8 mouse cellular contexts compared by ENCODE assay signal in genomic region chr10:122051831-122052230, GRCm38 (mm10). TPM values are rescaled to one million over a fixed set of nuclear protein-coding genes. Genes with fewer than 3 reads are reported as not detected.
DNase-seq lines count a peak whose midpoint lies in the region; ATAC-seq lines count a peak whose summit lies in the region.

No protein-coding gene starts in this region.

- peak; percentile 92 for DNase-seq in kidney, adult 18-20 months
- DNase-seq in adrenal gland, postnatal 4 days (ENCODE audit: low spot score in 2 of 2), result peak; percentile 71 to 78
- peak; percentile 79 for DNase-seq in hindlimb bud, embryonic 11.5 days (ENCODE audit: extremely low spot score, low read depth, low spot score)
- peak; percentile 89 for DNase-seq in limb, embryonic 10.5 days (ENCODE audit: low spot score)
- peak; percentile 92 for DNase-seq in ovary, postnatal 14 days (ENCODE audit: low spot score)
- peak; percentile 53 to 84 for DNase-seq in thymus, postnatal 10 days (ENCODE audit: low spot score in 2 of 2)

- 33% methylated on average over 6 of the region's 6 CpGs for whole genome bisulfite sequencing in kidney, embryonic 16.5 days
- WGBS in limb, embryonic 10.5 days, result 38% methylated on average over 6 of the region's 6 CpGs

- no peak for ATAC-seq in kidney, embryonic 16.5 days (ENCODE audit: low FRiP score, low TSS enrichment)
- peak; percentile 87 for ATAC-seq in erythroblast, adult 5-6 weeks (replicated peaks; ENCODE audit: low FRiP score, poor library complexity, severe bottlenecking)

- no peak overlapping the region for H3K4me3 ChIP-seq in kidney, embryonic 16.5 days (ENCODE audit: low read length)
- no peak overlapping the region for H3K4me3 ChIP-seq in limb, embryonic 10.5 days

- H3K9me3 ChIP-seq in kidney, embryonic 16.5 days (ENCODE audit: low read length), result no peaks in the 10 kb centered on the region
- H3K9me3 ChIP-seq in limb, embryonic 10.5 days (replicated peaks), result no peaks in the 10 kb centered on the region

- H3K27me3 ChIP-seq in kidney, embryonic 16.5 days (ENCODE audit: insufficient read depth, low read length), result 0 out of 2 replicates have a peak, but pooled peaks cover 3% of the 10 kb centered on the region
- no peaks in the 10 kb centered on the region for H3K27me3 ChIP-seq in limb, embryonic 10.5 days (ENCODE audit: low read depth, poor library complexity, severe bottlenecking)

- H3K9ac ChIP-seq in kidney, embryonic 16.5 days (replicated peaks; ENCODE audit: low read length), result no peak overlapping the region

- H3K4me1 ChIP-seq in kidney, embryonic 16.5 days (ENCODE audit: insufficient read depth, low read length), result no peaks in the 10 kb centered on the region
- H3K4me1 ChIP-seq in limb, embryonic 10.5 days, result peaks cover 4% of the 10 kb centered on the region; the same call in 1 of the 2 replicates

- H3K4me2 ChIP-seq in kidney, embryonic 16.5 days (replicated peaks; ENCODE audit: low read depth, low read length), result no peak overlapping the region

- H3K27ac ChIP-seq in kidney, embryonic 16.5 days (ENCODE audit: low read length), result no peak overlapping the region
- H3K27ac ChIP-seq in limb, embryonic 10.5 days, result no peak overlapping the region

- no peaks in the 10 kb centered on the region for H3K36me3 ChIP-seq in kidney, embryonic 16.5 days (ENCODE audit: insufficient read depth, low read length)
- no peaks in the 10 kb centered on the region for H3K36me3 ChIP-seq in limb, embryonic 10.5 days

RNA-seq across cellular contexts. Expression of gene Srgap1, which starts 4.7 kb away (rescaled TPM):
- polyA plus RNA-seq in kidney, embryonic 16.5 days (2015; fragmentation: Nextera tagmentation; extraction: Ambion mirVana), result 12.4 and 16.2 TPM in 2 replicates
- 10 to 100 TPM in 1 of 2 experiments, 1 to 10 TPM in 1; 8.5 to 13.5 TPM for total RNA-seq in adrenal gland, postnatal 4 days (2021)
- total RNA-seq in erythroblast, adult 5-6 weeks (2015; ENCODE audit: low replicate concordance), result not detected in 2 replicates
- not detected in 2 replicates for total RNA-seq in erythroblast, adult 5-6 weeks (2017; ENCODE audit: low replicate concordance)
- 5.4 and 6.6 TPM in 2 replicates for polyA plus RNA-seq in limb, embryonic 10.5 days (2016; fragmentation: Nextera tagmentation; extraction: Ambion mirVana)

RNA-seq across cellular contexts. Expression of gene Rxylt1, which starts 45.3 kb away (rescaled TPM):
- polyA plus RNA-seq in kidney, embryonic 16.5 days (2015; fragmentation: Nextera tagmentation; extraction: Ambion mirVana), result 51.5 and 53.3 TPM in 2 replicates
- total RNA-seq in adrenal gland, postnatal 4 days (2021), result 10 to 100 TPM; 61.2 to 63.4 TPM
- 6.9 and 9.8 TPM in 2 replicates for total RNA-seq in erythroblast, adult 5-6 weeks (2015; ENCODE audit: low replicate concordance)
- total RNA-seq in erythroblast, adult 5-6 weeks (2017; ENCODE audit: low replicate concordance), result 0.84 and 1.4 TPM in 2 replicates
- 36.6 and 36.8 TPM in 2 replicates for polyA plus RNA-seq in limb, embryonic 10.5 days (2016; fragmentation: Nextera tagmentation; extraction: Ambion mirVana)

Comparison
In these comparisons a context has a peak if more than half of its experiments do, and no peak if none do; other contexts are left out.
1. RNA of gene Srgap1, which starts 4.7 kb away (total RNA-seq): 8.5 to 13.5 TPM in adrenal gland, postnatal 4 days; not detected in erythroblast, adult 5-6 weeks; every median in the first group is over 4 times any median in the second.
2. RNA of gene Rxylt1, which starts 45.3 kb away (total RNA-seq): 61.2 to 63.4 TPM in adrenal gland, postnatal 4 days; 0.84 to 9.8 TPM in erythroblast, adult 5-6 weeks; every median in the first group is over 4 times any median in the second.
3. Peak in every context shown above with its lines, with median percentiles within 50 percentile points of each other: DNase-seq.